Mouse (Mus musculus) intestine, embryonic 16.5 days (tissue): ENCODE measurements at regions not wholly inside any gene's neighbourhood (a gene's known extent, or its start where the extent isn't known, plus 50 kb on each side); places are given as distances from the start of the nearest gene placed in this dataset.

Source experiments
- ATAC-seq: fragments of 200-750 bp; cut with Nextera tagmentation; 2 replicates; pipeline ENCODE4 v1.8.0; 2017; ENCODE audit warnings: moderate TSS enrichment, moderate library complexity
- H3K27ac ChIP-seq: fragments of 300-500 bp; sonication (generic); 2 replicates; pipeline ENCODE4 v1.5.1; 2014; ENCODE audit warnings: mild to moderate bottlenecking, low read length
- H3K27me3 ChIP-seq: fragments of 300-500 bp; sonication (generic); replicated peaks from 2 replicates; pipeline ENCODE4 v1.6.1; 2014; ENCODE audit warnings: low read length, control low read depth, mixed read lengths; ENCODE audit not compliant: control insufficient read depth, insufficient read depth
- H3K36me3 ChIP-seq: fragments of 300-500 bp; sonication (generic); 2 replicates; pipeline ENCODE4 v1.6.1; 2014; ENCODE audit warnings: low read length, control low read depth; ENCODE audit not compliant: control insufficient read depth, insufficient read depth
- H3K4me1 ChIP-seq: fragments of 300-500 bp; sonication (generic); 2 replicates; pipeline ENCODE4 v1.6.1; 2014; ENCODE audit warnings: low read length, control low read depth, mixed read lengths; ENCODE audit not compliant: control insufficient read depth, insufficient read depth
- H3K4me2 ChIP-seq: fragments of 300-500 bp; sonication (generic); 2 replicates; pipeline ENCODE4 v1.6.1; 2014; ENCODE audit warnings: low read depth, low read length, control low read depth
- H3K4me3 ChIP-seq: fragments of 300-500 bp; sonication (generic); 2 replicates; pipeline ENCODE4 v1.5.1; 2014; ENCODE audit warnings: mild to moderate bottlenecking, low read length
- H3K9ac ChIP-seq: fragments of 300-500 bp; sonication (generic); 2 replicates; pipeline ENCODE4 v1.6.1; 2014; ENCODE audit warnings: low read depth, low read length
- H3K9me3 ChIP-seq: fragments of 300-500 bp; sonication (generic); 2 replicates; pipeline ENCODE4 v1.6.1; 2016; ENCODE audit warnings: low read length, control low read depth; ENCODE audit not compliant: control insufficient read depth
- WGBS: fragments of 180-500 bp; shearing (Covaris S2); extraction: QIAGEN DNeasy Blood & Tissue Kit; methylation state at CpG from one replicate; pipeline ENCODE4 v1.1.7; 2014; 5-methylcytosine and 5-hydroxymethylcytosine counted together

GRCm38 (mm10) chr2:128470351-128470750 is 120.7 kb upstream of the Spdye4c start:
- Histone ChIP-seq H3K4me2 (no peak overlapping the region), H3K27me3 (no peaks in the 10 kb centered on the region), H3K9me3 (no peaks in the 10 kb centered on the region), H3K27ac (no peak overlapping the region), H3K4me1 (peaks cover 4% of the 10 kb centered on the region), H3K4me3 (no peak overlapping the region), H3K9ac (no peak overlapping the region), H3K36me3 (no peaks in the 10 kb centered on the region)
- ATAC-seq, result peak; percentile 67; the same call in 1 of the 2 replicates
- WGBS, result 51% methylated on average over 5 of the region's 5 CpGs

- 73% methylated on average over 13 of the region's 13 CpGs for WGBS
- Histone ChIP-seq H3K27me3 (no peaks in the 10 kb centered on the region), H3K4me2 (no peak overlapping the region), H3K4me3 (no peak overlapping the region), H3K27ac (no peak overlapping the region), H3K4me1 (peaks cover 4% of the 10 kb centered on the region), H3K9me3 (no peaks in the 10 kb centered on the region), H3K36me3 (no peaks in the 10 kb centered on the region), H3K9ac (no peak overlapping the region)
- ATAC-seq, result no peak
These were observed 117.6 kb upstream of the Spdye4c start for GRCm38 (mm10) chr2:128473241-128473954.

DNA sequence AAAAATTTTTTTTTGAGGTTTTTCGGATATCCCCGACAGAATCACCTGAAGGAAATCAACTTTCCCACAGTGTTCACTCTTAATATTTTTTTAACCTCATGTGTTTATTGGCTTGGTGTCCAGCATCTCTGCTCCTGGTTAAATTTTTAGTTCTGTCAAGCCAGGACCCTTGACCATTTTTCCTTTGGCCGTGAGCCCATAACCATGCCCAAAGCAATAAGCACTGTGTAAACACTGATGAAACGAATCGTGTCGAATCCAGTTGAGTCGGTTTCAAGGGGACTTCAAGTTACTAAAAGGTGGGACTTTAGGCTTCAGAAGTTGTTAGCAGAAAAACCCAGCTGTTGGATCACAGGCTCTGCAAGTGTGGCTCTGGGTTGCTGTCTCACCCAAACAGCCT is 117.0 kb upstream of the Spdye4c start:
- Histone ChIP-seq H3K27ac (no peak overlapping the region), H3K9ac (no peak overlapping the region), H3K4me1 (peaks cover 4% of the 10 kb centered on the region), H3K4me2 (no peak overlapping the region), H3K4me3 (no peak overlapping the region), H3K9me3 (no peaks in the 10 kb centered on the region), H3K36me3 (no peaks in the 10 kb centered on the region), H3K27me3 (no peaks in the 10 kb centered on the region)
- ATAC-seq, result no peak
- 45% methylated on average over 7 of the region's 7 CpGs for WGBS

DNA sequence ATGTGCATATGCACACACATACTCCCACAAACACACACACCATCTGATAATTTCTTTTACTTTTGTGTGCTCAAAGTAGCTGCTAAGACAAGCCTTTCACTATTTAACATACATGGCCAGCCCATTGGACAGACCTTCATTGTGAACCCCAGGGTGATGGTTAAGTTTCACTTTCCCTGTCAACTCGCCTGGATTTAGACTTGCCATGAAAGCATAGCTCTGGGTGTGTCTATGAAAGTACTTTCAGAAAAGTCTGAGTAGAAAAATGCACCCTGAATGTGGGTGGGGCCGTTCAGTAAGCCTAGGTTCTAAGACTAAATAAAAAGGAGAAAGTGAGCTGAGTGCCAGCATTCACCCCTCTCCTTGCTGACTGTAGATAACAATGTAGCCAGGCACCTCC is 113.8 kb upstream of the Spdye4c start:
- no peak overlapping the region for H3K4me3 ChIP-seq
- H3K27me3 ChIP-seq, result no peaks in the 10 kb centered on the region
- WGBS, result 53% methylated on average over 2 of the region's 2 CpGs
- no peak overlapping the region for H3K4me2 ChIP-seq
- no peak for ATAC-seq
- H3K36me3 ChIP-seq, result no peaks in the 10 kb centered on the region
- no peak overlapping the region for H3K27ac ChIP-seq
- no peak overlapping the region for H3K9ac ChIP-seq
- no peaks in the 10 kb centered on the region for H3K4me1 ChIP-seq
- no peaks in the 10 kb centered on the region for H3K9me3 ChIP-seq

GRCm38 (mm10) chr2:128491217-128491877 is 99.7 kb upstream of the Spdye4c start:
- Histone ChIP-seq H3K36me3 (no peaks in the 10 kb centered on the region), H3K4me1 (no peaks in the 10 kb centered on the region), H3K9ac (no peak overlapping the region), H3K4me2 (no peak overlapping the region), H3K4me3 (no peak overlapping the region), H3K27ac (no peak overlapping the region), H3K9me3 (no peaks in the 10 kb centered on the region), H3K27me3 (no peaks in the 10 kb centered on the region)
- no peak for ATAC-seq
- WGBS, result 68% methylated on average over 7 of the region's 7 CpGs

DNA sequence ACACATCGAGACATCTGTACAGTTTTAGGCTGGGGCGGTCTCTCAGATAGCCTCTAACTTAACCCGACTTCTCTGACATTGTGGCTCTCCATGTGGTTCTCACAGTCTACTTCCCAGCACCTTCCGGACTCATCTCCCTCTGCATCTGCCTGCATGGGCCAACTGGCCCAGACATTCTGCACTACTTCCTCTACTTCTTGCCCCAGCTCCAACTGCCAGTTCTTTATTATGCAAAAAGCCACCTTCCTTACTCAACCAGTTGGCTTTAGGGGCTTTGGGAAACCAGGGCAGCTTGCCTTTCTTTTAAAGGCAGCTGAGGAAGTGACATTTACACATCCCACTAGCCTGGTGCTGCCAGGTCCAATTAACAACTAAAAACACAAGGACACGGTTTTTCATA is 97.1 kb upstream of the Spdye4c start:
- no peaks in the 10 kb centered on the region for H3K27me3 ChIP-seq
- 79% methylated on average over 5 of the region's 5 CpGs for WGBS

GRCm38 (mm10) chr2:128497891-128498290 is 93.1 kb upstream of the Spdye4c start:
- H3K4me3 ChIP-seq, result no peak overlapping the region
- H3K36me3 ChIP-seq, result no peaks in the 10 kb centered on the region
- WGBS, result 66% methylated on average over 3 of the region's 3 CpGs
- ATAC-seq, result no peak
- no peaks in the 10 kb centered on the region for H3K4me1 ChIP-seq
- H3K9me3 ChIP-seq, result no peaks in the 10 kb centered on the region
- no peaks in the 10 kb centered on the region for H3K27me3 ChIP-seq
- no peak overlapping the region for H3K27ac ChIP-seq
- no peak overlapping the region for H3K4me2 ChIP-seq
- H3K9ac ChIP-seq, result no peak overlapping the region

More for the DNA sequence above, 97.1 kb upstream of the Spdye4c start:
- Histone ChIP-seq H3K4me3 (no peak overlapping the region), H3K27ac (no peak overlapping the region), H3K9me3 (no peaks in the 10 kb centered on the region), H3K9ac (no peak overlapping the region), H3K36me3 (no peaks in the 10 kb centered on the region), H3K4me2 (no peak overlapping the region), H3K4me1 (no peaks in the 10 kb centered on the region)
- ATAC-seq, result no peak

GRCm38 (mm10) chr2:128498611-128499010 is 92.4 kb upstream of the Spdye4c start:
- H3K9ac ChIP-seq, result no peak overlapping the region
- no peak for ATAC-seq
- no peak overlapping the region for H3K4me3 ChIP-seq
- H3K27ac ChIP-seq, result no peak overlapping the region
- 77% methylated on average over 5 of the region's 5 CpGs for WGBS
- no peak overlapping the region for H3K4me2 ChIP-seq
- no peaks in the 10 kb centered on the region for H3K9me3 ChIP-seq
- no peaks in the 10 kb centered on the region for H3K27me3 ChIP-seq
- no peaks in the 10 kb centered on the region for H3K4me1 ChIP-seq
- H3K36me3 ChIP-seq, result no peaks in the 10 kb centered on the region

- H3K4me2 ChIP-seq, result no peak overlapping the region
- no peaks in the 10 kb centered on the region for H3K9me3 ChIP-seq
- WGBS, result 78% methylated on average over 14 of the region's 14 CpGs
- H3K4me1 ChIP-seq, result no peaks in the 10 kb centered on the region
- H3K27ac ChIP-seq, result no peak overlapping the region
- ATAC-seq, result no peak
- H3K9ac ChIP-seq, result no peak overlapping the region
- H3K27me3 ChIP-seq, result no peaks in the 10 kb centered on the region
- no peaks in the 10 kb centered on the region for H3K36me3 ChIP-seq
- no peak overlapping the region for H3K4me3 ChIP-seq
These were observed 91.3 kb upstream of the Spdye4c start for GRCm38 (mm10) chr2:128499575-128500184.
